Mouse (Mus musculus) lung, postnatal 0 days (tissue): Measurements from ENCODE around the gene Zmat5. TPM values are rescaled to one million over a fixed set of nuclear protein-coding genes. Genes with fewer than 3 reads are reported as not detected.

Source experiments
- ATAC-seq: fragments of 200-750 bp; cut with Nextera tagmentation; 2 replicates; pipeline ENCODE4 v1.8.0; 2017; ENCODE audit warnings: moderate library complexity
- DNase-seq: peaks from one replicate; pipeline ENCODE4 v3.0.0-alpha.2; 2016; ENCODE audit warnings: low spot score
- H3K27ac ChIP-seq: fragments of 300-500 bp; sonication (generic); 2 replicates; pipeline ENCODE4 v1.5.1; 2014; ENCODE audit warnings: antibody characterized with exemption, mild to moderate bottlenecking, low read length, mixed read lengths
- H3K27me3 ChIP-seq: fragments of 300-500 bp; sonication (generic); replicated peaks from 2 replicates; pipeline ENCODE4 v1.6.1; 2014; ENCODE audit warnings: low read length, mixed read lengths; ENCODE audit not compliant: insufficient read depth
- H3K36me3 ChIP-seq: fragments of 300-500 bp; sonication (generic); 2 replicates; pipeline ENCODE4 v1.6.1; 2014; ENCODE audit warnings: low read length, mixed read lengths; ENCODE audit not compliant: insufficient read depth
- H3K4me1 ChIP-seq: fragments of 300-500 bp; sonication (generic); 2 replicates; pipeline ENCODE4 v1.6.1; 2014; ENCODE audit warnings: antibody characterized with exemption, low read depth, low read length, mixed read lengths; ENCODE audit not compliant: insufficient read depth
- H3K4me2 ChIP-seq: fragments of 300-500 bp; sonication (generic); replicated peaks from 2 replicates; pipeline ENCODE4 v1.6.1; 2014; ENCODE audit warnings: low read depth, mild to moderate bottlenecking, low read length, moderate library complexity, mixed read lengths
- H3K4me3 ChIP-seq: fragments of 300-500 bp; sonication (generic); 2 replicates; pipeline ENCODE4 v1.5.1; 2014; ENCODE audit warnings: low read depth, low read length
- H3K9ac ChIP-seq: fragments of 300-500 bp; sonication (generic); replicated peaks from 2 replicates; pipeline ENCODE4 v1.6.1; 2014; ENCODE audit warnings: low read depth, mild to moderate bottlenecking
- H3K9me3 ChIP-seq: fragments of 300-500 bp; sonication (generic); 2 replicates; pipeline ENCODE4 v1.6.1; 2016; ENCODE audit warnings: low read length, mixed read lengths
- CTCF ChIP-seq: IDR thresholded peaks from 2 replicates; pipeline ENCODE4 v1.5.1; 2016; ENCODE audit warnings: antibody characterized with exemption, mild to moderate bottlenecking
- EP300 ChIP-seq: IDR thresholded peaks from 2 replicates; pipeline ENCODE4 v1.6.1; 2016; ENCODE audit warnings: antibody characterized with exemption, mild to moderate bottlenecking, control low read depth
- WGBS: fragments of 180-500 bp; shearing (Covaris S2); extraction: QIAGEN DNeasy Blood & Tissue Kit; methylation state at CpG from one replicate; pipeline ENCODE4 v1.1.7; 2014; 5-methylcytosine and 5-hydroxymethylcytosine counted together
- polyA plus RNA-seq: library from polyadenylated mRNA; unstranded; fragments of >200 nt; fragmentation: Nextera tagmentation; extraction: Ambion mirVana; gene quantifications from 2 replicates; pipeline ENCODE4 v1.2.1, GENCODE M21; 2015

Gene Zmat5
- polyA plus RNA-seq, 1 experiment from 2014 or later, result 63.7 TPM

DNA sequence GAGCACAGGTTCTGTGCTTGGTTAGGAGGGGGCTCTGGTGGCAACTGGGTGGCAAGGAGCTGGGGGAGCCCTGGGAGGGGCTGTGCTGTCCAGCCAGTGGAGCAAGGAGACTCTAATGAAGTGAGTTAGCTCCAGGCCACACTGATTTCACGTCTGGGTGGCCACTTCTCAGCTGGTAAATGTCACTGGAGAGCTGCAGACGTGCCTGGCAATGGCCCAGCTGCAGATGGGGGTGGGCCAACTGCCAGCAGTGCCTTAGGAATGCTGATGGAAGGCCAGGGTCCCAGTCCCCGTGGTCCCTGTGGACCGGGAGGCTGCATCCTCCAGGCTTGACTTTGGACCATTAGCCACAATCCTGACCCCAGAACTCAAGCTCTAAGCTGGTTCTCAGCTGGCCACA is 56.0 kb downstream of the Zmat5 start:
- H3K27me3 ChIP-seq, result no peaks in the 10 kb centered on the region
- H3K9ac ChIP-seq, result no peak overlapping the region
- no peak overlapping the region for H3K4me2 ChIP-seq
- no peaks in the 10 kb centered on the region for H3K9me3 ChIP-seq
- ATAC-seq, result no peak; the same call in 1 of the 2 replicates
- no peak overlapping the region for H3K27ac ChIP-seq
- DNase-seq, result no peak
- TF ChIP-seq EP300 (no peak), CTCF (no peak)
- no peaks in the 10 kb centered on the region for H3K36me3 ChIP-seq
- 25% methylated on average over 4 of the region's 4 CpGs for WGBS
- H3K4me1 ChIP-seq, result no peaks in the 10 kb centered on the region
- no peak overlapping the region for H3K4me3 ChIP-seq

DNA sequence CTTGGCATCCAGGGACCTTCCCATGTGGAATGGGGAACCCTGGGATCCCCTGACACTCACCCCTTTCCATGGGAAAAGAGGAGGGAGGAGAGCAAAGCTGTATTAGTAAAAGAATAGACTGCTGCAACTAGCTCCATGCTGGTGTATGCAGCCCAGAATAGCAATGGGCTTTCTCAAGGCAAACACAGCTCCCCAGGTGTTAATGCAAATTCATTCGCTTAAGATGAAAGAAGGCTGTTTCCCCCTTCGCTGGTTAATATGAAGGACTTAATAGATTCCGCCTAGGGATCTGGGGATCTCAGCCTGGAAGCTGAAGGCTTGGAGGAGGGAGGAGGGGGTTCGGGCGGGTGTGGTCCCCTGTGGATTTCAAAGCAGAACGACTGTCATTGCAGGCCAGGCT is 57.5 kb downstream of the Zmat5 start:
- no peaks in the 10 kb centered on the region for H3K9me3 ChIP-seq
- H3K27ac ChIP-seq, result no peak overlapping the region
- no peaks in the 10 kb centered on the region for H3K36me3 ChIP-seq
- H3K9ac ChIP-seq, result no peak overlapping the region
- no peaks in the 10 kb centered on the region for H3K4me1 ChIP-seq
- H3K4me3 ChIP-seq, result no peak overlapping the region
- no peak for TF ChIP-seq CTCF
- no peak for TF ChIP-seq EP300
- H3K4me2 ChIP-seq, result no peak overlapping the region
- 25% methylated on average over 6 of the region's 6 CpGs for WGBS
- DNase-seq (no peak), ATAC-seq (no peak)
- no peaks in the 10 kb centered on the region for H3K27me3 ChIP-seq

DNA sequence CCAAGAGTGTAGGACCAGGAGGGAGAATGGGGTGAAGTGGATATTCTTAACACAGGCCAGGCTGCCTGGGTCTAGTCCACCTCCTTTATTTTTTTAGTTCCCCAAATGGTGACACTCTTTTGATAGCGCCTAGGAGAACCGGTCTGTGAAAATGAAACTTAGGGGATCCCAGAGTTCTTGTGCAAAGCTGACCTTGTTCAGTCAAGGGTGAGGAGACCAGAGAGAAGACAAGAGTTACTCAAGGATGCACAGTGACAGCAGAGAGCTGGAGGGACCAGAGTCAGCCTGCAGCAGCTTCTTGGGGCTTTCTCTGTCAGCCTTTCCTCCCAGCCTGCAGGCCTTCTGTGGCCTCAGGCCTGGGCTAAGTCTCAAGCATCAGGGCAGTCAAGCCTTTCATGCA is 58.0 kb downstream of the Zmat5 start:
- TF ChIP-seq EP300, result no peak
- no peak for TF ChIP-seq CTCF
- Histone ChIP-seq H3K4me1 (no peaks in the 10 kb centered on the region), H3K4me3 (no peak overlapping the region), H3K9me3 (no peaks in the 10 kb centered on the region), H3K27ac (no peak overlapping the region), H3K4me2 (no peak overlapping the region), H3K9ac (no peak overlapping the region), H3K27me3 (no peaks in the 10 kb centered on the region), H3K36me3 (no peaks in the 10 kb centered on the region; the same call in 1 of the 2 replicates)
- 20% methylated on average over 2 of the region's 2 CpGs for WGBS
- no peak for ATAC-seq
- no peak for DNase-seq

DNA sequence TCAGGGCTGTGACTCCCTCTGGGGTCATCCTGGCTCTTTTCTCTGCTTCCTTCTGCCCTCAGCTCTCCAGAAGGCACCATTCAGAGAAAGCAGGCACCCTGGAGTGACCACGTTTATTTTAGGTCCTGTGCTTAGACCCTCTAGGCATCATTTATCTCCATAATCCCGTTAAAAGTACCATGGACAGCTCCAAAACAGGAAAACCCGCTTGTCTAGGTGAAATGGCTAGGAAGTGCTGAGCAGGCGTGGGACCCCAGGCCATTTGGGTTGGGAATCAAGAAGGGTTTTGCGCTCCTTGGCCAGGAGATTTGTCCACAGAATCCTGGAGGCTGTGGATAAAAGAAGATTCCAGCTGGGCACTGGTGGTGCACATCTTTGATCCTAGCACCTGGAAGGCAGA is 59.2 kb downstream of the Zmat5 start:
- Histone ChIP-seq H3K27me3 (no peaks in the 10 kb centered on the region), H3K4me3 (no peak overlapping the region), H3K4me2 (no peak overlapping the region), H3K4me1 (no peaks in the 10 kb centered on the region), H3K9me3 (no peaks in the 10 kb centered on the region), H3K9ac (no peak overlapping the region), H3K36me3 (no peaks in the 10 kb centered on the region; the same call in 1 of the 2 replicates), H3K27ac (no peak overlapping the region)
- DNase-seq, result no peak
- 13% methylated on average over 5 of the region's 5 CpGs for WGBS
- TF ChIP-seq CTCF (no peak), EP300 (no peak)
- ATAC-seq, result no peak

DNA sequence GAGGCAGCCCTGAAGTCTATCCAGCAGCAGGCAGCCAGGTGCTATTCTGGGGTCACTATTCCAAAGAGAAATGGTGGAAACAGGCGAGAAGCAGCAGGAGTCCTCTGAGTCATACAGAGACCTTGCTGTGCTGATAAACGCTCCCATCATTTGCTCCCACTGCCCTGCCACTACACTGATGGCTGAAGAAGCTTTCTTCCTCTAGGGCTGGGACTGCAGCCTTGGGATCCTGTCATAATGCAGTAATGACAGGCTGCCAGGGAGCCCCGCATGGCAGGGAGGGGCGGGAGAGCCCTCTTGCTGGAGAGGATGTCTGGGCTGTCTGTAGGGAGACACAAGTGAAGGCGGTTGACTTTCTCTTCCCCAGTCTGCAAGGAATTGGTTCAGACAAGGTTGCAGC is 60.0 kb downstream of the Zmat5 start:
- H3K9me3 ChIP-seq, result no peaks in the 10 kb centered on the region
- DNase-seq, result no peak
- WGBS, result 57% methylated on average over 5 of the region's 5 CpGs
- H3K27me3 ChIP-seq, result no peaks in the 10 kb centered on the region
- H3K9ac ChIP-seq, result no peak overlapping the region
- no peak overlapping the region for H3K4me2 ChIP-seq
- TF ChIP-seq CTCF, result no peak
- H3K36me3 ChIP-seq, result no peaks in the 10 kb centered on the region; the same call in 1 of the 2 replicates
- no peak overlapping the region for H3K27ac ChIP-seq
- ATAC-seq, result no peak
- no peaks in the 10 kb centered on the region for H3K4me1 ChIP-seq
- no peak overlapping the region for H3K4me3 ChIP-seq

DNA sequence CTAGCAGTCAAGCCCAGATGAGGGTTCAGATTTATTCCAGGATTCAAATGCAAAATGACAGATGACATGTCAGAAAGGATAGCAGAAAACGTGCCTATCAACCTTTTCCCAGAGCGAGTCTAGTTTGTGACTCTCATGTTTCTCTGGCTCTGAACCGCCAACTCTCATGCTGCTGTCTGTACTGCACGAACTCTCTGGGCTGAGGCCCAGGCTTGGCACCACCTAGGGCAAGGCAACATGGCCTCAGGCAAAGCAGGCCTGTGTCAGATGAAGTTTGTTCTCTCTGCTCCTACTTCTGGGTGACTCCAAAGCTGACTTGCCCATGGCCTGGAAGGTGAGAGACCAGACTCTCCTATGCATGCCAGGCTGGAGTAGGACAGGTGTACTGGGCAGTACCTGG is 63.9 kb downstream of the Zmat5 start:
- WGBS, result 85% methylated on average over 4 of the region's 4 CpGs
- Histone ChIP-seq H3K27ac (no peak overlapping the region), H3K4me1 (no peaks in the 10 kb centered on the region), H3K27me3 (no peaks in the 10 kb centered on the region), H3K9me3 (no peaks in the 10 kb centered on the region), H3K36me3 (no peaks in the 10 kb centered on the region; the same call in 1 of the 2 replicates), H3K4me2 (no peak overlapping the region), H3K4me3 (no peak overlapping the region), H3K9ac (no peak overlapping the region)
- no peak for ATAC-seq
- no peak for DNase-seq
- TF ChIP-seq EP300, result no peak
- TF ChIP-seq CTCF, result no peak

DNA sequence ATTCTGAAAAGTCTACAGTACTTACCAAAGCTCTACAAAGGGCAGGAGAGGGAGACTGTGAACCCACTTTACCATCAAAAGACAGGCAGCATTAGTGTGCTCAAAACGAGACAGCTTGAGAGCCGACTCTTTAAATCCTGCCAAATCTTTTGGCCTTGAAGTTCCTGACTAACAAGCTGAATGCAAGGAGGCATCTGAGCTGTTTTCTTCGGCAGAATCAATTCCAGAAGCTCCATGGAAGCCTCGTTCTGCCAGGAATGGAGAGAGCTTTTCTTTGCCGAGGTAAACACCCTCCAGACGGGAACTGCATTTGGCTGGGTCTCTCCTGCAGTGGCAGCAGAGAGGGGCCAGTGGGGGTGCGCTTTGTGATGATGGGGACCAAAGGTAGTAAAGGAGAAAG is 64.8 kb downstream of the Zmat5 start:
- no peak overlapping the region for H3K4me3 ChIP-seq
- H3K4me1 ChIP-seq, result no peaks in the 10 kb centered on the region
- H3K36me3 ChIP-seq, result no peaks in the 10 kb centered on the region; the same call in 1 of the 2 replicates
- 72% methylated on average over 7 of the region's 7 CpGs for WGBS
- H3K27ac ChIP-seq, result no peak overlapping the region
- no peak for DNase-seq
- H3K9ac ChIP-seq, result no peak overlapping the region
- TF ChIP-seq CTCF (no peak), EP300 (no peak)
- no peak overlapping the region for H3K4me2 ChIP-seq
- H3K9me3 ChIP-seq, result no peaks in the 10 kb centered on the region
- no peak for ATAC-seq
- H3K27me3 ChIP-seq, result no peaks in the 10 kb centered on the region
